Mouse (Mus musculus) adrenal gland, adult 8-10 months (tissue): ENCODE measurements at regions not wholly inside any gene's neighbourhood (a gene's known extent, or its start where the extent isn't known, plus 50 kb on each side); places are given as distances from the start of the nearest gene placed in this dataset.

Experiments
- DNase-seq: peaks from one replicate; pipeline ENCODE4 v3.0.0; 2022

- peak; percentile 44 for DNase-seq
Observed at GRCm38 (mm10) chr1:60823006-60823665, 63.7 kb upstream of the Ctla4 start.

- no peak for DNase-seq
Observed at GRCm38 (mm10) chr1:60824218-60825125, 62.3 kb upstream of the Ctla4 start.

DNA sequence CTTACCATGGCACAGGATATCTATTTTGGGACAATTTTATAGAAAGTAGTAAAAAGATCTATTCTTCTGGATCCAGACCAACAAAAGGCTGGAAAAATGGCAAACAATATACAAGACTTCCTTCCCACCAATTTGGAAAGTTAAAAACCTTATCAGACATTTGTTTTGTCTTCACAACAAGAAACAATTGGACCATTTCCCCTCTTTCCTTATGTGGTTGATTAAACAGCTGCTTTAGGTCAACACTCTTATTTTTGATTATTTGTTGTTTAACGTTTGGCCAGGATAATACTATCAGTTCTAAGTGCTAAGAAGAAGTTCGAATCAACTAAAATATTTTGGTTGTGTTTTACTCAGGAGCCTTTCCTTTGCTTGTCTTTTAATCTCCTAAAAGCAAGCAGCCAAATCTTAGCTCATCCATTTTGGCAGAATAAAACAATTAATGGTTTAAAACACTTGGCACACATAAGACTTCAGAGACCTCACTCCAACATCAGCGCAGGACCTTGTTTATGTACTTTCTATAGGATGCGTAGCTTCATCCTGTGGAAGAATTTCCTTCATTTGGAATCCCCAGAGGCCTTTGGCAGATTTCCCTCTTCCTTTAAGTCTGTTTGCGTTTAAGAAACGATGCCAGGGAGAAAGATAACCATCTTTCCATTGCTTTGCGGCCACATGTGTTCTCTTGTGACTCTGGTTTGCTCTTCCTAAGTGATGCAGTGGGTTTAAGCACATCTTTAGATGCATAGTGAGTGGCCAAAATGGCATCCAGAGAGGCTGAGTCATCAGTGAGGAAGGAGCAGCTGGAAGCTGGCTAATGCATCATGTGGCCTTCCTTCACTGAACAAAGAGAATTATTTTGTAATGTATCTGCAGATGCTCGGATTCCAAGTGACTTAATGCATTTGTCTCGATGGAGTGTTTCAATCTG is 61.3 kb upstream of the Ctla4 start:
- no peak for DNase-seq

GRCm38 (mm10) chr1:60826981-60827380 is 59.8 kb upstream of the Ctla4 start:
- no peak for DNase-seq

- no peak for DNase-seq
Observed at GRCm38 (mm10) chr1:60828152-60828551, 58.6 kb upstream of the Ctla4 start.

GRCm38 (mm10) chr1:60829849-60830248 is 57.0 kb upstream of the Ctla4 start:
- no peak for DNase-seq

DNA sequence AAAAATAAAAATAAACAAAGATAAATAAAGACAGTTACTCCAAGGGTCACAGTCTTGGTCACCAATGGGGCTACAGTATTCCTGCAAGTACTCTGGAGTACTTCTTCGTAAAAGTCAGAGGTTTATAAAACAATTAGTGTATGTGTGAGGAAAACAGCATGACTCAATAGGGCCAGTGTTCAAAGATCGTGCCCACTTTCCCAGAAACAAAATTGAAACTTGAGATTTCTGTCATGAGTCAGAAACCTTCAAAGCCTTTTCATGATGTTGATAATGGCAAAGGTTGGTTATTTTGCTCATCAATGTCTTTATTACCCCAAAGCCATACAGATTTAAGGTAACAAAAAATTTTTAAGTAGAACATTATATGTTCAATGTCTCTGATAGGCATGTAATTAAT is 53.1 kb upstream of the Ctla4 start:
- DNase-seq, result no peak
